Mouse (Mus musculus) T-cell, adult 2 months (primary cell): ENCODE results near the gene Prame.
"Not testable (repeated sequence)": the region's sequence is repeated elsewhere in the genome, so short reads cannot be mapped to it uniquely, and the experiment has no call there.

Source experiments
- DNase-seq: peaks from one replicate; pipeline ENCODE4 v3.0.0; 2022; ENCODE audit warnings: low spot score

Gene Prame

DNA sequence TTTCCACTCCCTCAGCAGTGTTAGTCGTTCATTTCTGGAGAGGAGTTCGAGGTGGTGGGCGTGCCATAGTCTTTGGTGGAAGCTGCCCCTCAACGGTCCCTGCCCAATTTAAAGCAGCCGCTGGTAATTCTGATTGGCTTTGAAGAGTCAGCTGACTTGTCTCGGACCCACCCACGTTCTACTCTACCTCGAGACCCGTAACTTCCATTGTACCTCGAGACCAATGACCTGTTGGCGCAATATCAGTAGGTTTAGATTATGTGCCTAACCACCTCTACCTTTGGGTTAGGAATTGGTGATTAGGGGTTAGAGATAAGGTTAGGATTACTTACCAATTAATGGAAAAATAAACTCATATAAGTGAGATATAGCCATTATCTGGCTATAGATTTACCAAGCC, at the start of gene Prame:
Gene Prame, minus strand, starts transcription at position 101 of the 400 bp plus-strand sequence.
- DNase-seq, result no peak

DNA sequence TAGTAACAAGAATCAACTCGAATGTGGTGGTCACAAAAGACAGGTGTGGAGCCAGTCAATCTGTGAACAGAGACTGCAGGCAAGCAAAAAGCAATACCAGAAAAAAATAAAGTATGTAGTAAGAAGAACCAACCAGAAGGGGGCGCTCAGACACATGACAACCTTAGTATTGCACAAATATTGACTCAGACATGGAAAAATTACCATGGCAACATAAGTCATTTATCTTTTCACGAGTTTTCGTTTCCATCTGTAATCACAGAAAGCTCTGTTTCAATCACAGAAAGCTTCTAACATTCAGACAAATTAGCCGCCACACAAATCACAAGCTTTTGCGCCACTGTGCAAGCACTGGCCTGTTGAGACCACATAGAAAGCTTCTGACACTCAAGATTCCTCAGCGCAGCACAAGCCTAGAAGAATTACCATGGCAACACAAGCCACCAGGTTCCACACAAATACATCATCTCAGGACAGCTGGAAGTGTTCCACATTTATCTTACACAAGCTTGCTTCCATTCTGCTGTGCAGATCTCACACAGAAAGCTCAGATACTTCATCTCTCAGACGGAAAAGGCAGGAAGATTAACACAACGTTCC, 24.8 kb upstream of the Prame start:
- DNase-seq, result peak; percentile 1

DNA sequence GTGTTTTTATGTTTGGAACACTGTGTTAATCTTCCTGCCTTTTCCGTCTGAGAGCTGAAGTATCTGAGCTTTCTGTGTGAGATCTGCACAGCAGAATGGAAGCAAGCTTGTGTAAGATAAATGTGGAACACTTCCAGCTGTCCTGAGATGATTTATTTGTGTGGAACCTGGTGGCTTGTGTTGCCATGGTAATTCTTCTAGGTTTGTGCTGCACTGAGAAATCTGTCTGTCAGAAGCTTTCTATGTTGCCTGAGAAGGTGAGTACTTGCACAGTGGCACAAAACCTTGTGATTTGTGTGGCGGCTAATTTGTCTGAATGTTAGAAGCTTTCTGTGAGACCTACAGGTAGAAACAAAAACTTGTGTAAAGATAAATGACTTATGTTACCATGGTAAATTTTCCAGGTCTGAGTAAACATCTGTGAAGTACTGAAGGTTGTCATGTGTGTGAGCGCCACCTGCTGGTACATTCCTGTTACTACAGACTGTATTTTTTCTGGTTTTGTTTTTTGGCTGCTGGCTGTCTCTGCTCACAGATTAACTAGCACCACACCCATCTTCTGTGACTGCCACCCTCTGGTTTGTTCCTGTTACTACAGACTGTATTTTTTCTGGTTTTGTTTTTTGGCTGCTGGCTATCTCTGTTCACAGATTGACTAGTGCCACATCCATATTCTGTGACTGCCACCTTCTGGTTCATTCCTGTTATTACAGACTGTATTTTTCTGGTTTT, 26.0 kb downstream of the Prame start:
- DNase-seq, result peak; percentile 71

DNA sequence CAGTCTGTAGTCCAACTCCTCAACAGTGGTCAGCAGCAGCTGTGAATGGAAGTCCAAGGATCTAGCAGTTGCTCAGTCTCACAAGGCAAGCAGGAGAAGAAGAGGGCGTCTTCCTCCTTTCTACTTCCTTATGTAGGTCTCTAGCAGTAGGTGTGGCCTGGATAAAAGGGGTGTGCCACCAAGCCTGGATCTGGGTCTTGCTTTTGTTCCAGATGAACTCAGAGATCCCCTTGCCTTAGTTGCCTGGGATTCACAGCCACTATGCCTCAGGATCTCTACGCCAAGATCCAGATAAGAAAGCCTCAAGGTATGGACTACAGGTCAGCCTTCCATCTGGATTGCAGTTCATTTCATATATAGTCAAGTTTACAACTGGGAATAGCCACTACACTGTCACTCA, 28.8 kb downstream of the Prame start, which contains the start of gene Nxf7:
Gene Nxf7, minus strand, starts transcription at position 101 of the 400 bp plus-strand sequence.
- no peak for DNase-seq

DNA sequence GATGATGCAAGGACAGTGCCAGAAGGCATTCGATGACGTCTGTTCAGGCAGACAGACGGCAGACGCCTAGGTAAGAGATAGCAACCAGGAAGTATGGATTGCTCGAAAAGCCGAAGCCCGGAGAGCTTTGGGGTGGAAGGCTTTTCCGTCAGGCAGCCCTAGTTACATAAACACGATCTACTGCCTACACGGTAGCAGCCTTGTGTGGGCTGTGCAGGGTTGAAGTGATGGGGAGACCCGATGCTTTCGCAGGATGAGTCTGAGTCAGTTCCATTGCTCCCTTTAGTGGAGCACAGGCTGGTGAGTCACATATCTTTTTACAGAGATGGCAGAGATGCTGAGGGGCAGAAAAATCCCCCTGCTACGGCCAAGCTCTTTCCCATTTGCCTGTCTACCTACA, 29.4 kb downstream of the Prame start:
- DNase-seq, result no peak

DNA sequence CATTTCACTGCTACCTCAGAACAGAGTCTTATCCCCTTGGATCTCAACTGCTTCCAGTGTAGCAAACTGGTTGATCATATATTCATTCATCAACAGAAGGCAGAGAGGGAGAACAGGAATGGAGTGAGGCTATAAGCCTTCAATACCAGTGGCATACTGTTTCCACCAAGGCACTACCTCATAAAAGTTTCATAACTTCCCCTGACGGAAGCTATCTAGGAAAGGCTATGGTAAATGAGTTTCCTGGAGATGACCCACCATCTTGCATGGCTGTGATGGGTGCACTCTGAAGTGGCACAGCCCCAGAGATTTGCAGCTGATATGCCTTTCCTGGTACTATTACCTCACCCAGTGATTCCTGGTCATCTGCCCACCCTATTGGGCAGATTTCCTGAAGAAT, 51.1 kb downstream of the Prame start:
- no peak for DNase-seq

DNA sequence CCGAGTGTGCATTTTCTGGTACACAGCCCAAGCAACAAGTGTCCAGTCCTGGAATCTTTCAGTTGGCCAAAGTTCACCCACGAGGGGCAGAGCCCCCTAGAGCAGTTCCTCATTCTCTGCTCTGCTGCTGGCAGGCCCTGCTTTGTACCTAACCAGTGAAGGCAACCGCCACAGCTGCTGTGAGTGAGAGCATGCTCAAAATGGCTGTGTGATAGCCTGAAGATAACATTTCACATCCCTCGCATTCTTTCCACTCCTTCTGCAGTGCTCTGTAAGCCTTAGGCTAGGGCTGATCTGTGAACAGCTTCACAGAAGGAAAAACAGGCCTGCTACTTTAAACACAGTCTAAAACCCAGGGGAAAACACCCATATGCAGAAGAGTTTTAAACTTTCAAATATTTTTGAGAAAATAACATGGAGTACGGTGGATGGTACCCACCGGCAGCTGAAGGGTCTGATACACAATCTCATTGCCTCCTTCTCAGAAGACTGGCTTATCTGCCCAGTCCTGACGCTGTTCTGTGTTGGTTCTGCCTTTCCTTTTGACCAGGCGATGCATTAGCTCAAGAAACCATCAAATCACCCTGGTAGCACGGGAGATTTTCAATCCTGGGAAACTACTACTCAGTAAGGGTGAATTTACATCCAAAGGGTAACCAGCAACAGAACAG, 52.4 kb downstream of the Prame start:
- not testable (repeated sequence) for DNase-seq

DNA sequence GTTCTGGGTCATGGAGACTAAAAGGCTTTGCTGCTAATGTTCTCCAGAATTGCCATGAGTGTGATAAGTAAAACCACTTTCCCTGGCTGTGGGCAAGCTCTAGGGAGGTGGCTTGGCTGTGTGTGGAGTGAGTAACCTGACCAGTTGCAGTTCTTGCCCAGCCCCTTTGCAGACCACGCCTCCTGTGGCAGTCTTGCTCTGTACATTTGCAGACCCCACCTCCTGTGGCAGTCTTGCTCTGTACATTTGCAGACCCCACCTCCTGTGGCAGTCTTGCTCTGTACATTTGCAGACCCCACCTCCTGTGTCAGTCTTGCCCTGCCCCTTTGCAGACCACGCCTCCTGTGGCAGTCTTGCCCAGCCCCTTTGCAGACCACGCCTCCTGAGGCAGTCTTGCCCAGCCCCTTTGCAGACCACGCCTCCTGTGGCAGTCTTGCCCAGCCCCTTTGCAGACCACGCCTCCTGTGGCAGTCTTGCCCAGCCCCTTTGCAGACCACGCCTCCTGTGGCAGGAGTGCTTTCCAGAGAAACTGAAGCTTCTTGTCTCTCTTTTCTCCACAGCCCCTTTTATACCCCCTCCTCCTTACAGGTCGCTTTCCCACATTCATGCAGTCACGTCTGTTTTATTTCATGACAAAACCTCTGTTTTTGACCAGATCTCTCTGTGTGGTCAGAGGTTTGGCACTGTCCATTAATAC, 53.1 kb downstream of the Prame start:
- not testable (repeated sequence) for DNase-seq

DNA sequence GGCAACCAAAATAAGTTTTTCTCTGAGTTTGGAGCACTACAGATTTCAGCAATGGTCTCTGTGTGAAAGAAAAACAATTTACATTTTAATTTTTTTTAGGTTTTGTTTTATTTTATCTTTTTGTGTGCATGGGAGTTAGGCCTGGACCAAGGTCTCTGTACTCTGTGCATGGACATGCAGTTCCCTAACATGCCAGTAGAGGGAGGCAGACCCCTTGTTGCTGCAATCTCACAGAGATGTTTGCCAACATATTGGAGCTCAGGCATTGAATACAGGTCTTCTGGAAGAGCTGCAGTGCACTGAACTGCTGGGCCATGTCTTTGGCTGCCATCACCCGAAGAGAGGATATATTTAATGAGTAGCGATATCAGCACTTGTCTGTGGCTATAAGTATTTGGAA, 58.0 kb downstream of the Prame start:
- DNase-seq, result peak; percentile 34

DNA sequence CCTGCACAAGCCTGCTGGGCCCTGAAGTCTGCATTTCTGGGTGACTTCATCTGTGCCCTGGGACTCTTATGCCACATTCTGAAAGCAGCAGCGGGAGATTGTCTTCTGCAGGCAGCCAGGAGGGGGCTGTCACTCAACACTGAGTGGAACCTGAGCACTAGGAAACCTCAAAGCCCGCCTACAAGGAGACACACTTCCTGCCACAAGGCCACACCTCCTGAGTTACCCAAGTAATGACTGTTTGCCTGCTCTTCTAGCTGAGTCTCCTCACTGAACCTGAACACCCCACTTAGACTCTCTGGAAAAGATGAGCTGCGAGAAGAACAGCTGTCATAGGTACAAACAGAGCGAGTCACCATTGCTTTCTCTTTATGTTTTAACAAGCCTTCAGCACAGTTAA, 62.6 kb downstream of the Prame start:
- peak; percentile 74 for DNase-seq
